Mouse (Mus musculus) urinary bladder, postnatal 0 days (tissue): ENCODE results near the gene Wtap. TPM values are rescaled to one million over a fixed set of nuclear protein-coding genes. Genes with fewer than 3 reads are reported as not detected.

Source experiments
- polyA plus RNA-seq: library from polyadenylated mRNA; unstranded; fragments of >200 nt; fragmentation: Nextera tagmentation; extraction: Ambion mirVana; gene quantifications from 2 replicates; pipeline ENCODE4 v1.2.1, GENCODE M21; 2015

Wtap gene
- polyA plus RNA-seq = 72.9 and 79.5 TPM in 2 replicates

DNA sequence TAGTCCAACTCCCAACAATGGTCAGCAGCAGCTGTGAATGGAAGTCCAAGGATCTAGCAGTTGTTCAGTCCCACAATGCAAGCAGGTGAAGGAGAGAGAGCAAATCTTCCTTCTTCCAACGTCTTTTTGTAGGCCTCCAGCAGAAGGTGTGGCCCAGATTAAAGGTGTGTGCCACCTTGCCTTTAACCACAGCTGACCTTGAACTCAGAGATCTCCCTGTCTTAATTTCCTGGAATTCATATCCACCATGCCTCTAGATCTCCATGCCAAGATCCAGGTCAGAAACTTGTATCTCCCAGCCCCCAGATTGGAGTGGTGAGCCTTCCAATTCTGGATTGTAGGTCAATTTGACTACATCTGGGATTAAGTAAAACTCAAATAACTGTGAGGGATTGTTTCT lies at the start of gene Wtap:
Gene Wtap, minus strand, starts transcription at position 101 of the 400 bp plus-strand sequence.

DNA sequence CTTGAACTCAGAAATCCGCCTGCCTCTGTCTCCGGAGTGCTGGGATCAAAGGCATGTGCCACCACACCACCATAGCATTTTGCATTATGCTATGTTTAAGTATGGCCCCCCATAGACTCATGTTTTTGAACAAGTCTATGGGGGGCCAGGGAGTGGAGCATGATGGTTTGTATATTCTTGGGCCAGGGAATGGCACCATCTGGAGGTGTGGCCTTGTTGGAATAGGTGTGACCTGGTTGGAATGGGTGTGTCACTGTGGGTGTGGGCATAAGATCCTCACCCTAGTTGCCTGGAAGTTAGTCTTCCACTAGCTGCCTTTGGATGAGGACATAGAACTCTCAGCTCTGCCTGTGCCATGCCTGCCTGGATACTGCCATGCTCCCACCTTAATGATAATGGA lies 12.6 kb upstream of the Wtap start, which contains the start of gene Sod2:
Gene Sod2, plus strand, starts transcription at position 301 of the 400 bp plus-strand sequence.

DNA sequence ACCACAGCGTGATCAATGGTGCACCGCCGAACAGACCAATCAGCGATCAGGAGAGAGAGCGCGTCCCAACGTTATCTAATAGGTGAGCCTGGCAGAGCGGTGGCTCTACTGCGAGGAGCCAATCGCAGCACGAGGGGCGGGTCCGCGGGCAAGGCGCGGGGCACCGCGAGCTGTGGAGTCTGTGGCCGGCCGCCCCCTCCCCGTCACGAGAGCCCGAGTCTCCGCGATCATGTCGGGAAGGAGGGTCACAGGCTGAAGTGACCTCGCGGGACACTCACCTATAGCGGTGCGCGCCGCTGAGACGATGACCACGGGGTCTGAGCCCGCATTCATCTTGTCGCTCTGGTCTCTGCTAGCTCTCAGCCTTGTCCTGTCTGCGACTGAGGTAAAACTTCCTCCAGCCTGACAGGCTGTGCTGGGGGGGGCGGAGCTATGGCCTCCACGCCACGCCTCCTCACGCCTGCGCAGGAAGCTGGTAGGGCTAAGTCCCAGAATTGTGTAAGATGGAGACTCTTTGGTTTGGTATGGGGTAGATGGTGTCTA lies 33.6 kb downstream of the Wtap start, which contains the start of gene Acat2:
Gene Acat2, minus strand, starts transcription at position 417 of the 543 bp plus-strand sequence.

DNA sequence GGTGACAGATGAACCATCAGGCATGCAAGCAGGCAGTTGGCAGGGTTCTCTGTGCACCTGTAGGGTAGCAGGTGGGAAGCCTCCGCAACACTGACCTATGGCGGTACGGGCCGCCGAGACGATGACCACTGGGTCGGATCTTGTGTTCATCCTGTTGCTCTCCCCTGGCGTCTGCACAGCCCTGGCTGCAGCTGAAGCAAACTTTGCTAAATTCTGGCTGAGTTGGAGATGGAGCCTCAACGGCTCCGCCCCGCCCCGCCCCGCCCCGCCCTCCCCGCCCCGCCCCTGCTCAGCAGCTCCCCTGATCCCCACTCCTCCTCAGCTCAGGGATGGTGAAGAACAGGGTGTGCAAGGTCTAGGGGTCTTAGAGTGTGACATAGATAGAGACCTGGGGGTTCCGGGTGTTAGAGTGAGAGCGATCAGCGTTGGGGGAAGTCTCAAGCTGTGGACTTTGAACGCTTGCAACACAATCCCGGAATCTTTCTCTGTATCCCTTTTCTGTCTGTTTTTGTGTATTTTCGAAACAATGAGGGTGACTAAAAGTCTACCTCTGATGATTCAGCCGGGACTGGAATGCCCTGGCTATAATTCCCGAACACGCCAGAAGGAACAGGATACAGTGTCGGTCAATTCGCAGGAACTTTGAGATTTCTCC lies 53.7 kb downstream of the Wtap start, which contains the start of gene Acat3:
Gene Acat3, minus strand, starts transcription at position 450 of the 655 bp plus-strand sequence.

Other genes with a start within 250 kb of the Wtap start
- 43.1 and 44.3 TPM in 2 replicates for gene Igf2r, start 224.5 kb downstream of the Wtap start, polyA plus RNA-seq
- 0.19 and 0.34 TPM in 2 replicates for gene Mas1, start 126.0 kb downstream of the Wtap start, polyA plus RNA-seq
- gene Mrgprh, start 118.1 kb downstream of the Wtap start, polyA plus RNA-seq = not detected in 2 replicates
- 0.30 and 0.39 TPM in 2 replicates for gene Pnldc1, start 83.9 kb downstream of the Wtap start, polyA plus RNA-seq
- 297 and 403 TPM in 2 replicates for gene Tcp1, start 78.5 kb downstream of the Wtap start, polyA plus RNA-seq
- 82.7 and 91.4 TPM in 2 replicates for gene Mrpl18, start 77.8 kb downstream of the Wtap start, polyA plus RNA-seq
- 0.59 and 0.75 TPM in 2 replicates for gene Acat3, start 53.6 kb downstream of the Wtap start, polyA plus RNA-seq
- gene Acat2, start 33.4 kb downstream of the Wtap start, polyA plus RNA-seq = 42.9 and 91.4 TPM in 2 replicates
- gene Sod2, start 12.7 kb upstream of the Wtap start, polyA plus RNA-seq = 182 and 196 TPM in 2 replicates
- 0.10 TPM in 1 of 2 replicates, not detected in the other for gene Gpr31b, start 58.1 kb upstream of the Wtap start, polyA plus RNA-seq
- 0.13 TPM in 1 of 2 replicates, not detected in the other for gene Tcp10b, start 66.9 kb upstream of the Wtap start, polyA plus RNA-seq
- gene Unc93a, start 137.6 kb upstream of the Wtap start, polyA plus RNA-seq = 0.07 TPM in 1 of 2 replicates, not detected in the other
- gene Smok2a, start 227.0 kb upstream of the Wtap start, polyA plus RNA-seq = not detected in 2 replicates
- not detected in 2 replicates for gene Smok2b, start 236.1 kb upstream of the Wtap start, polyA plus RNA-seq